Mouse (Mus musculus): ENCODE results near the gene Slc9c1.

Gene Slc9c1

GRCm38 (mm10) chr16:45624791-45625190 is 89.7 kb downstream of the Slc9c1 start:
- no peak for DNase-seq (ENCODE audit: extremely low read depth, low read depth, low spot score)

GRCm38 (mm10) chr16:45625342-45625741 is 90.2 kb downstream of the Slc9c1 start:
- no peak for DNase-seq (ENCODE audit: extremely low read depth, low read depth, low spot score)

- no peak for DNase-seq (ENCODE audit: extremely low read depth, low read depth, low spot score)
Observed at GRCm38 (mm10) chr16:45629497-45630105, 94.5 kb downstream of the Slc9c1 start.

DNA sequence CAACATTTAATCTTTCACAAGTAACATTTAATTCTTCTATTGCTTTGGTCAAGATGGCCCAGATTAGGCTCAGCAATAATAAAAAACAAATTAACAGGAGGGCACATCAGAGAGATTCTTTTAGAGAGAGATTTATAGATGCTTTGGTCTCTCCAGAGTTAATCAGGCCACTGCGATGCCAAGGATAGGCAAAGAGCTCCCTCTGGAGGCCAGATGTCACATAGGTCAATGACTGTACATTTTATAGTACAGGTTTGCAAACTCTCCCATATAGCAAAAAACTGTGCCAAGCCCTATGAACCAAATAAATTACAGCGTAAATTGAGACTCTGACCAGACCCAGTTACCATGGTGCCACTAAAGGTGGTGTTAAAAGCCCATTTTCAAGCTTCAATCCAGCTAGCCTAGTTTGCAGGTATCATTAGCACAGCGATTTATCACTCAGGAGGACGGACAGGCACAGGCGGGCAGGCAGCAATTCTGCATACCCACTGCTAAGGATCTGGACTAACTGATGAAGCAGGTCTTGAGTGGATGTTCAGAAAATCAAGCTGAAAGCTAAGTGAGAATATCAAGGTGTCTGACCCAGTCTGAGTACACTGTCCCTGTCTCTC is 95.3 kb downstream of the Slc9c1 start:
- no peak for DNase-seq (ENCODE audit: extremely low read depth, low read depth, low spot score)

DNA sequence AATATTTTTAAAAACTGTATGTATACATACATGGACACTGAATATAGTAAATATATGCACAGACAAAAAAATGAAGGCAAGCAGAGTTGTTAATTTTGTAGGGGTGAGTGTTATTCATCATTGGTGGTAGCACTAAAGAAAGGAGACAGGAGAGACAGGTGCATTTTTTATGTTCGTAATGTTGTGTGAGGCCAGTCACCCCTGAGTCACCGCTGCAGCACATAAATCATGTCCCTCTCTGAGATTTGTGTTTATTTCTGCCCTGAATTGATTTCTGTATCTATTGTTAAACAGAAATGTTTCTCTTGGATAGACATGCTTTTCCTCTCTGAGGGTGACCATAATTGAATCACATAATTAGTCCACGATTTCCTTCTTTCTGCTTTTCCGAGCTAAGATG is 97.3 kb downstream of the Slc9c1 start:
- no peak for DNase-seq (ENCODE audit: extremely low read depth, low read depth, low spot score)

GRCm38 (mm10) chr16:45635826-45636225 is 100.7 kb downstream of the Slc9c1 start:
- DNase-seq (ENCODE audit: extremely low read depth, low read depth, low spot score), result no peak

DNA sequence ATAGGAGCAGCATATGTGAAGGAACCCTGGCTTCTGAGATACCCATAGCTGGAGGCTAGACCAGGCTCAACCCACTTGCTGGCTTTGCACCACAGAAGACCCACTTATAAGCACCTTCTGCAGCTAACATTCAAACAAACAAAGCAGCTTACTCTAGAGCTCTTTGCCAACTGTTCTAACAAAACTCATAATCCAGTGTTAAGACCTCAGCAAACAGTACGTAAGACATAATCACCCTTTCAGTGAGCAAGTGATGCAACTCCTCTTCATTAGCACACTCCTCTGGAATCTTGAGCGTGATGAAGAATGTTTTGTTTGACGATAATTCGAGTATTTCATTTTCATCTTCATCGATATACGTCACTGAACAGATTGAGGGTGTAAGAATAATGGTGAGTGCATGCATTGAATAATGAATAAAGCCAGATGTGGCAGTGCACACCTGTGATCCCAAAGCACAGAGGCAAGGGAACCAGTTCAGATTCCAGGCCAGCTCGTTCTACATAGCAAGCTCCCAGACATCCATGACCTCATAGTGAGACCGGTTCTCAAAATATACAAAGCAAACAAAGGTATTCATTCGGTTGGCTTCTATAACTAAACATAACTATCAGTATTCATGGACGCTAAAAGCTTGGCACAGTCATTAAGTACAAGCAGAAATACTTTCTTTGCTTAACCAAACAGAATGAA is 105.1 kb downstream of the Slc9c1 start:
- no peak for DNase-seq (ENCODE audit: extremely low read depth, low read depth, low spot score)

- DNase-seq (ENCODE audit: extremely low read depth, low read depth, low spot score), result no peak
Observed at GRCm38 (mm10) chr16:45641301-45641700, 106.2 kb downstream of the Slc9c1 start.

GRCm38 (mm10) chr16:45643944-45644343 is 108.8 kb downstream of the Slc9c1 start:
- DNase-seq (ENCODE audit: extremely low read depth, low read depth, low spot score), result no peak

- no peak for DNase-seq (ENCODE audit: extremely low read depth, low read depth, low spot score)
Observed at GRCm38 (mm10) chr16:45644380-45644779, 109.3 kb downstream of the Slc9c1 start.

DNA sequence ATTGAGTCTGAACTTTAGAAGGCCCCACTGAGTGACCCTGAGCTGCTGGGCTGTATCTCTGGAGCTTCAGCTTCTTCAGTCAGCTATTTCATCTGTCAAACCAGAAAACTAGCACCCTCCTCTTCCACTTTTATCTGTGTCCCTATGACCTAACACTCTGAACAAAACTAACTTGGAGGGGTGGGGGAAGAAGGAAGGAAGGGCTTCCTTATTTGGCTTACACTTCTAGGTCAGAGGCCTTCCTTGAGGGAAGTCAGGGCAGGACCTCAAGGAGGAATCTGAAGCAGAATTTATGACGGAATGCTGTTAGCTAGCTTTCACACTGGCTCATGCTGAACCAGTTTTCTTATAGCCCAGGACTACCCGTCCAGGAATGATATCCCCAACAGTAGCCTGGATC is 116.4 kb downstream of the Slc9c1 start:
- DNase-seq (ENCODE audit: extremely low read depth, low read depth, low spot score), result no peak

DNA sequence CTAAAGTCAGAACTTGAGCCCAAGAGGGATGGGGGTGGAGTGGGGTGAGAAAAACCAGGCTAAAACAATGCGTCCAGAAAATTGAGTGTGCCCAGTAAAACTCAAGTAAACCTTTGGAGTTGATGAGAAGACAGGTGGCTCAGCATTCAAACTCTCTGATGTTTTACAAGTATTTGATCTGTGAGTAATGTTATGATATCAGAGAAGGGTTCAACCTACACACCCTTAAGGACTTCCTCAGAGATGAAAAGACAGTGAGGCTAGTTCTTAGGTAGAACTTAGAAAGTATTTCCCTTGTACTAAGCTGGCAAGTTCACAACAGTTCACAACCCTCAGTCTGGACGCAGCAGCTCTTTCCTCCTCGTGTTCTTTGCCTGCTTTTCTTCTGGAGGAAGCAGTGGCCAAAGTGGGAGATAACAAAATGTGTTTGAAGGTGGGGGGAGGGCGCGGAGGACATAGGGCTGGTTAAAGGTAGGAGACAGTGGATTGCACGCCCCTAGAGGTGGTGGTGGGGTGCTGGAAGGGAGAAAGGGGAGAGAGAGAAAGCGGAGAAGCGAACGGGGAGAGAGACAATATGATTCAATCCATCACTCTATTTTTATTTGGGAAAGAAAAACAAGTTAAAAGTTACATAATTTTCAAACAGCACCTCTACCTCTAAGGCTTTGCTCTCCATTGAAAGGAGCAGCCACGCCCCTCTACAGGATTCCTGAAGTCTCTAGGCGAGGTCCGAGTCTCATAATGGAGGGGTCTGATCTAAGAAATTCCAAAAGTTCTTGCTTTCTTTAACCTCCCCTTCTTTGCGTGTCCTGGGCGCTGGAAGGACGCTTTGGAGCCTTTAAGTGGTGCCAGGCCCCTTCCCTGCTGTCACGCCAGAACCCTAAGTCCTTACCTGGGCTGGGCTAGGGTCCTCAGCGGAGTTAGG is 118.2 kb downstream of the Slc9c1 start:
- DNase-seq (ENCODE audit: extremely low read depth, low read depth, low spot score), result no peak

DNA sequence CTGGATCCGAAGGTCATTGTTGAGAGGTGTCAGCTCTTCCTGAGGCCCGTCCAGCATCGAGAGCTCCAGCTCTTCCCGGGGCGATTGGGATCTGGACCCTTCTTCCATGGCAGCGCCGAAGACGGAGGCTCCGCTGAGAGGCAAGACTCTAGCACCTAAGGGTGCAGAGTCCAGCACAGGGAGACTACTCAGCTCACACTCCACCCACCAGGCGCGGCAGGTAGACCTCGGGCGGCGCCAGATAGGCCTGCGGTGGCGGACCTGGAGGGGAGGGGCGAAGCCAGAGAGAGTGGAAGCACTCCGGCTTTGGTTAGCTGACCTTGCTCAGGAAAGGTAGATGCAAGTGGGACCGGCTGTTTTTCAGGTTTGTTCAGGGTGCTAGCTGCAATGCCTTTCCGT is 118.8 kb downstream of the Slc9c1 start, which contains the start of gene BC016579:
Gene BC016579, minus strand, starts transcription at position 135 of the 399 bp plus-strand sequence.
- DNase-seq (ENCODE audit: extremely low read depth, low read depth, low spot score), result no peak

DNA sequence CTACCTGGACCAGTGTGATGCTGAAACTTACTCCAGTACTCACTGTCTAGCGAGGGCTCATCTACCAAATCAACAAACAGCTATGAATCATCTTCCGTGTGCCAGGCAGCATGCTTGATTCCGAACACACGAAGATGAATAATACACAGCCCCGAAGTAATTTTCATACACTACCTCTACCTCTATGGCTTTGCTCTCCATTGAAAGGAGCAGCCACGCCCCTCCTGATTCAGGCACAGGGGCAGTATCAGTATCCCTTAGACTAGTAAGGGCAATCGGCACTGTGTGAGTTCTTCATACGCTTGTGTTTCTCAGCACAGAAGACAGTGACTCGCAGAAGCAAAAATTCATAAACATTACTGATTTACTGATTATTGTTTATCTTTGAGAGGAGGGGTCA is 119.4 kb downstream of the Slc9c1 start:
- no peak for DNase-seq (ENCODE audit: extremely low read depth, low read depth, low spot score)

Data from fat pad, adult 2 months (tissue).